Mouse (Mus musculus) gonadal fat pad, adult 2 months (tissue): ENCODE data around the gene Poc1b. TPM values are rescaled to one million over a fixed set of nuclear protein-coding genes. Genes with fewer than 3 reads are reported as not detected.
A peak's percentile ranks its signal among the peaks of the same experiment; 100 is the strongest.
"Not testable (repeated sequence)": the region's sequence is repeated elsewhere in the genome, so short reads cannot be mapped to it uniquely, and the experiment has no call there.

ENCODE experiments used
- DNase-seq: peaks from one replicate; pipeline ENCODE4 v3.0.0-alpha.2; 2012; ENCODE audit warnings: low read depth
- polyA plus RNA-seq: library from polyadenylated mRNA; depleted of rRNA; stranded (reverse); fragments of >200 nt; gene quantifications from 2 replicates; pipeline ENCODE4 v1.2.3, GENCODE M21; 2012

Gene Poc1b
- polyA plus RNA-seq, 1 experiment: 5.3 TPM

DNA sequence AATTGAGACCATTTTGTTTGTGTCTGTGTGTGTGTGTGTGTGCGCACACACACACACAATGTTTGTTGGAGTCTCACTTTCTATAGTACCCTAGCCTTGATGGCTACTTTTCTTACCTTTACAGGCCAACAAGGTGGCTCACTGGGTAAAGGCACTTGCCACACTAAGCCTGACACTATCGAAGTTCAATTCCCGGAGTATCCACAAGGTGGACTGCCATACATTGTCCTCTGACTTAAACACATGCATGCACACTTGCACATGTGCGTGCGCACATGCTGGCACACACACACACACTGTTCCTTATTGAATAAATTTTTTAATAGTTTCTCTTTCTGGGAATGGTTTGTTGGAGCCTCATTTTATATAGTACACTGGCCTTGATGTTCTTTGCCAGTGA, 50.0 kb downstream of the Poc1b start:
- no peak for DNase-seq

DNA sequence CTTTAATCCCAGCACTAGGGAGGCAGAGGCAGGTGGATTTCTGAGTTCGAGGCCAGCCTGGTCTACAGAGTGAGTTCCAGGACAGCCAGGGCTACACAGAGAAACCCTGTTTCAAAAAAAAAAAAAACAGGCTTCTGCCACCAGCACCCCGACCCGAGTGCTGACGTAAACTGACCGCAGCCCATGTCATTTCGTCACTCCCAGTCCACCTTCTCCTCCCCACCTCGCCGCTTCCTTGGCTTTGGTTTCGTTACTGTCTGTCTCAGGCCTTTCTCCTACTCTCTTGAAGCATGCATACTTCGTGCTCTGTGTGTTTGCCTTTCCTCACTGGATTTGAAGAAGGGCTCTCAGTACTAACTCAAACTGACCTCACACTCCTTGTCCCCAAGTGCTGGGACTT, 50.9 kb downstream of the Poc1b start:
- DNase-seq: not testable (repeated sequence)

DNA sequence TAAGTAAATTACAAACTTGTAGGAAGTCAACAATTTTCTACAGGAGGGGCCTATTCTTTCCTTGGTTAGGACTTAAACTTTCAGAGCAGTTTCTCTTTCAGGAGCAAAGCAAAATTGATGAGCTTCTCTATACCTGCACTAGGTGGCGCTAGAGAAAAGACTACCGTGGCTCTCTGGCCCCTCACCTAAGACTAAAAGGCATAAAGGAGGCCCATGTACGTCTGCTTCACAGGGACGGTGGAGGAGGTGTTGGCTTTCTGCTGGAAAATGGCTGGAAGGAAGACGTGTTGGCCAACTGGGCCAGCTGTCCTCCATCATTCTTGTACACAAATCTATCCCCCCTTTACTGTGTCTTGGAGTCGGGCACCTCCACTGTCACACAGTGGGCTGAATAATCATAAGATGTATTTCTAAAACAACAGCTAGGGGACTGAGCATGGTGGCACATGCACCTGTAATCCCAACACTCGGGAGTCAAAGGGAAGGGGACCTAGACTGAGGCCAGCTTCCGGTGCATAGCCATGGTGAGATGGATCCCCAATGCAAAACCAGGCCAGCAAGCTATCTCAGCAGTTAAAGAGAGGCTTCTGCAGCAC, 55.2 kb downstream of the Poc1b start:
- no peak for DNase-seq

DNA sequence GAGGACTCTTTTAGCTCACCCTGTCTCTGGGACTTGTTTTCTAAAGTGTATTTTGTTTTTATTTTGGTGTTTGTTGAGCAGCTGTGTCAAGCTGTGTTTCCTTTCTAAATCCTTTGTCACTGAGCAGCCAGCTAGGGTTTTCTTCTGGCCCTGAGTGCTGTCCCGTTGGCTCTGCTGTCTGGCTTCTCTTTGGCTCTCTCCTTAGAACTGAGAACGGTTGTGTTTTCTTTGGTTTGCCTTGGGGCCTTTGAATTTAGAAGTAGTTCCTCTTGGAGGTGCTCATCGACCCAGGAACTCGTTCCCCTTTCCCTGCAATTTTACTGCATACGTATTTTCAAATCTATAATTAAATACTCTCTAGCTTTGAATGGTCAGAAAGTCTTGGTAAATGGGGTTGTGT, 56.2 kb downstream of the Poc1b start:
- no peak for DNase-seq

DNA sequence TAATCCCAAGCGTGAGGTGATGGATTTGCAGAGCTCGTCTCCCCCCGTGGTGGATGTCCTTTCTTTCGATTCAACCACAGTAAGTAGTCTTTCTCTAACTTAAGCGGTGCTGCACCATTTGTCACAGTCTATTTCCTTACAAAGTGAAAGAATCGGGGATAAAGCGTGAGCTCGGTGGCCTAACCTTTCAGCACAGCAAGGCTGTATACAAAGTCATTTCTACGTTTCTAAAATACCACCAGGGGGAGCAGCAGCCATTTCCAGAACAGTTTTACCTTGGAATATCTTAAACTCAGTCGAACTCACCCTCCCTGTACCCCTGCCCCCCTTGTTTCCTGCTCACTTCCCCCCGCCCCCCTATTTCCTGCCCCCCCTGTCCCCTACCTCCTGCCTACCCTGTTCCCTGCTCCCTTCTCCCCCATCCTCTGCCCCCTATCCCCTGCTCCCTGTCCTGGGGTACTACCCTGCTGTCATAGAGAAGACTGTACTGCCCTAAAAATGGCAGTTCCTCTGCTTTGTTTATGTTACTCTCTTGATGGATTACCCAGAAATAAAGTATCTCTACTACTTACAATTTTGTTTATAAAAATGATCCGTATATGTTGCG, 58.1 kb downstream of the Poc1b start:
- no peak for DNase-seq

DNA sequence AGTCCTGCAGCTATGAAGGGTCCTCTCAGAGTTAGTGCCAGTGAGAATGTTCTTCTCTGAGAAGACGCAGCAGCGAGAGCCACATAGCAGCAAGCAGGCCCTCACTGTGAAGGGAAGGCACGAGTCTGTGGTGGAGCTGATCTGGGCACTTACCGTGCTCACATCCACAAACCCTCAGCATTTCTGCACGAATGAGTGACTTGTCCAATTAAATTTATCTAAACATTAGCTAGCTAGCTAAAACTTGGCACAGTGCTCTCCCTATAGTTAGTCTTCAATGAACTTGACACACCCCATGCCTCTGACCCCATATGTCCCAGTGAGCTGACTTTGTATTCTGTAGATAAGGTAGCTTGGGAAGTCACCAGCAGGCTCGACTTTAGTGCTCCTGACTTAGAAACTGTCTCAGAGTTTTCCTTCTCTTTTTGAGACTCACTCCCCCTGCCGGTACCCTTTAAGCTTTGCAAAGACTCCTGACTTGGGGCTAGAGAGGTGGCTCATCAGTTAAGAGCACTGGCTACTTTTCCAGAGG, 59.0 kb downstream of the Poc1b start:
- no peak for DNase-seq

DNA sequence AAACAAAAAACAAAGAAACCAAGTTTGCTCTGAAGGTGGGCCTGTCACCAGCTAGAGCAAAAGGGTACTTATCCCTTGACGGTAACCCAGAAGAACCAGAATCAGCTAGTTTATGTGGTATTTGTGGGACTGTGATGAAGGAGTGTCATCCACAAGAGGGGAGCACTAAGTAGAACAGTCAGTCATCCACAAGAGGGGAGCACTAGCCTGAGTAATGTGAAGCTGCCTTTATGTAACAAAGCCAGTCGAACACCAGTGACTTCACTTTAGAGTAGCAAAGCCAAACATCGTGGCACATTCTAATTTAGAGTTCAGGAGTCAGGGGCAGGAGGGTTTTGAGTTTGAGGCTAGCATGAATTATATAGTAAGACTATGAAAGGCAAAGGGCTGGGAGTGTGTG, 59.6 kb downstream of the Poc1b start:
- DNase-seq: no peak

DNA sequence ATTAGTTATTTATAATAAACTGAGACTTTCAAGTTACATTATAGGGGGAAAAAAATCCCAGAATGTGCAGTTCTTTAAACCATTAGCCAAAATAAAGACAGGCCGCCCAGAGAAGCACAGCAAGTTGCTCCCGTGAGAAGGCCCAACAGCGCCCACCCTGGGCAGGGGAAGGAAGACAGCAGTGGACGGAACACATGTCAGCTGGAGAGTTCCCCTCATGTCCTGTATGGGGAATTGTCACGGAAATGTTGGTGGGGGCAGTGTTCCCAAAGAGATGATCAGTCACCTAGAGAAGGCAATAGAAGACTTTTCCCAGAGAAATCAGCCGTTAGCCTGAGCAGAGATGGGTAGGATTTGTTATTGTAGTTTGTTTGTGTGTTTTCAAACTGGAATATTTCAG, 61.6 kb downstream of the Poc1b start:
- no peak for DNase-seq

DNA sequence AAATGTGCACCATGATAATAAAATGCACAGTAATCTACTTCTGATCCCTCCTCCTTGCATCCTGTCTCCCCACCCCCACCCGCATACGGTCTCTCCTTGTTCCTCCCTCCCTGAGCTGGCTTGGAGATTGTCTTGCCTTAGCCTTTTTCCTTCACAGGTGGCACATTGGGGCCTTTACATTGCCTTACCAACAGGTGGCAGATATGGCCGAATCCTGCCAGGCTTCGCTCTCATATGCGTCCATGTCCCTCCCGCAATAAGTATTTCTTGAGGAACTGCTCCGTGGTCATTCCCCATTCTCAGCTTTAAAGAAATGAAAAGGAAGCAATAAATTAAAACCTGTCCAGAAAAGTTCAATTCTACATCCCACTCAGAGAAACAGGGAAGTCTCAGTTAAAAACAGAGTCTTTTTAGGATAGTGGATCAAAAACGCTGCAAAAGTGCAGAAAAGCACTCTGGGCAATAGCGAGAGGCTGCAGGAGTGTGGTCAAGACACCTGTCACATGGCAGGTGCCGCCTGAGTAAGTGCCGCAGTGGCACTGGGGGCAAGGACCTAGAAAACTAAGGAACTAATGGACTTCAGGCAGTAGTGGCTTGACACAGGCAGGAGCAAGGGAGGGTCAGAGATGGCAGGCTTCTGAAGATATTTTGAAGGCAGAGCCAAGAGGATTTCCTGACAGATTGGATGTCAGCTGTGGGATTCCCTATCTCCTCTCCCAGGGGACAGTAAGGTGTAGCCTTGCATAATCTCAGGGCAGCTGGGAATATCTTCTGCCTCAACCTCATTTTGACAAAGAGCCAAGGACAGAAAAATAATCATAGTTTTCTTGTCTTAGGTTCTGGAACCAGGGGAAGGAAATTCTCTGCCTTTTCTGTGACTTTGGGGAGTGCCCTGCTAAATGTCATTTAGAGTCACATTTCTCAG, 62.3 kb downstream of the Poc1b start:
- no peak for DNase-seq

DNA sequence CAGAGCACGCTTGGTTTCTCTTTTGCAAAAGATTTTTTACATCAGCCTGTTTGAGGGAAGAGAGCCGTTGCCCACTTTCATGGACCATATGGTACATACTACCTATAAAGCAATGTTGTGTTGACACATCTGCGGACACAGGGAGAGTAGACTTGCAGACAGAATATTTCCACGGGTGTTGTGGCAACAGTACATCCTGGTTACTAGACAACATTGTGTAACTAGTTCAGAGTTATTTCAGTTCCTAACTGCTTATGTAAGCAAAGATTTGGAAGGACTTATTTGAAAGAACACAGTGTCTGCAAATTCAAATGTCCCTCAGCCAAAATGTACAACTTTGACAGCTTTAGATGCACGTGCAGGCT, 62.9 kb downstream of the Poc1b start:
- peak; percentile 36 for DNase-seq

DNA sequence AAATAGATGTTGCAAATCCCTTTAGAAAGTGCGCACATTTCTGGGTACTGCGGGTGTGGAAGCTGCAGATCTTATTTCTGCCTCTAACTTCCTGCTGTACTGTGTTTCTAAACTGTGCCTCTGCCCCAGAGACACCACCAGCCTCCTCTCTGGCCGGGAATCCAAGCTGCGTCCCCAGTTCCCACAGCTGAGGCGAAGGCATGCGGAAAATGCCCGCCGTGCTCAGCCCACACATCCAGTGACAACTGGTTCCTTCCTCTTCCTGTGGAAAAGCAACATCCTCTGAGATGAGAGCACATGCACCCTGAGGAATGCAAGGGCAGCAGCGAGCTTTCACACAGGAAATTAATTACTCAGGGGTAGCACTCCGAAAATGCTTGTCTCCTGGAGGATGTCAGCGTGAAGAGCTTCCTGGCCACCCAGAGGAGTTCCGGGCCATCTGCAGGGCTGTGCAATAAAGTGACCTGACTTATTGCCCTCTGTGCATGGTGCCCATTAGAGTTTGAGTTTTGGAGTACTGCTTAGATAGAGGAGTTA, 65.2 kb downstream of the Poc1b start:
- DNase-seq: no peak

DNA sequence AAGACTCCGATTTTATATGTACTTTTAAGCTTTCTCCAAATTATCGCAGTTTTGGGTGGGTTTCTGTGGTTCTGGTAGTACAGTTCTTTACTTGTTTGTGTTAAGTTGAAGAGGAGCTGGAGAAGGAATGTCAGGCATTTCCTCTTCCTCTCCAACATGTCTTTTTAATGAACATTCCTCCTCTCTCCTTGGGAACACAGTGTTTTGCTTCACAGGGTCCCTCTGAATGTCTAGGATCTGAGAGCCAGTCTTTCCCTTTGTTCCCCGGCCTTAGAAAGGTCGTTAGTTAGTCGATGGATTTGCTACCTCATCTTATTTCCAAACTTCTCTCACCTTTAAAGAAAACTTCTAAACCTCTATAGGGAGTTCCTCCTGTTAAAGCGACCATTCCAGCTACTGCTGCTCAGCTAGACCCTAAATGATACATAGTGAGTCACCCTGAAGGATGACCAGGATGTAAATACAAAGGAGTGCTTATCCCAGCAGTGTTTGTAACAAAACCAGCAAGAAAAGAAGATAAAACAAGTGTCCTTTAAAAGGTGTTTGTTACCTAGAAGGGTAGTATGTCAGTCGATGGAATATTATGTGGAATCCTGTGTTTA, 66.2 kb downstream of the Poc1b start:
- no peak for DNase-seq

DNA sequence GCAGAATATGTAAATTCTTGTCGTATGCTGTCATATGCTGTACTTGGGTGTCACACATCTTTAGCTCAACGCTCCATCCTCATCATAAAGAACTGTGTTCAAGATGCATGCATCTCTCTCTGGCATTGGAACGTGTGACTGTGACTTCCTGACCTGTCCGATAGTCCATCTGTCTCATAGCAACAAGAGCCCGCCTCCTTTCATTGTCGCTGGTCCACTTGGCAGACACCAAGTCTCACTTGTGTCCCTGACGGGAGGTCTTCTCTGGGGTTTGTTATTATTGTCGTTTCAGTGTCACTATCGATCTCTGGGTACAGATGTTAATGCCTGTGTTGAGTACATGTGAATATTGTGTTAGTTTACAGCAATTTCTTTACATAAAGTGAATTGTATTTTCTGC, 70.1 kb downstream of the Poc1b start:
- DNase-seq: no peak

DNA sequence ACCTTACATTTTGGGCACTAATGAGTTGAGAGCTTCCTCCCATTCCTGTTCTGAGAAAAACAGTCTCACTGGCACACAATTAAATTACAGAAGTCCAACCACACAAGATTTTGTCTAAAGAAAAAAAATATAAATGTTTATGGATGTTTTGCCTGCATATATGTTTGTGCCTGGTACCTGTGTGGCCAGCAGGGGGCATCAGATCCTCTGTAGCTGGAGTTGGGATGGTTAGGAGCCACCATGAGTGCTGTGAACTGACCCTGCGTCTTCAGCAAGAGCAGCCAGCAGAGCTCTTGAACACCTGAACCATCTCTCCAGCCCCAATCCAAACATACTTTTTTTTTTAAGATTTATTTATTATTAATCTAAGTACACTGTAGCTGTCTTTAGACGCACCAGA, 71.3 kb downstream of the Poc1b start:
- no peak for DNase-seq

DNA sequence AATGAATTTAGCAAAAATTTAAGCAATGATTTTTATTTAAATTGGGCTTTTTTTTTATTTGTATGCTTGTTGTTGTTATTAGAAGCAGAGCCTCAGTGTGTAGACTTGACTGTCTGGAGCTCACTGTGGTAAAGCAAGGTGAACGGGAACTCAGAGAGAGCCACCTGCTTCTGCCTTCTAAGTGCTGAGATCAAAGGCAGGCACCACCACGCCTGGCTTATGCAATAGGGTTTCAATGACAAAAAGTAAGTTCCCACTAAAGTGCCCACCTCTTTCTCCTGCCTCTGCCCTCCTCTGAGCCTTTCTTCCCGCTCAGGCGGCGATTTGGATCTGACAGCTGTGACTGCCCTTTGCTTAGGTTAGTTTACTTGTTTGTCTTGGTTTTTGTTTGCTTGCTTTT, 72.3 kb downstream of the Poc1b start:
- DNase-seq: no peak

DNA sequence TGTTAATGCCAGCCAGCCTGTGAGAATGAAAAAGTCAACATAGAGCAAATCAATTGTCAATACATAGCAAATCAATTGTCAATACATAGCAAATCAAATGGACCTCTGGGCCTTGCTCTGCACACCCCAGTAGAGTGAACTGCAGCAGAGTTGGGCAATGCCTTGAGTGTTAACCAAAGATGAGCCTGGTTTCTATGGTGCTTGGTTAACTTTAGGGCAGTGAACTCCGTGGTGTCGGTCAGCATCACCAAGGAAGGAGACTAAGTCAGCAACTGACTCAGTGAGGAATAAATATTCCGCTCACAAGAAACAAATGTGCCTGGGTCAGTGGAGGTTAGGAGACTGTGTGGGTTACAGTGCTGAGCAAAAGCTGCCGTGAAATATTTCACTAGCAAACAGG, 72.7 kb downstream of the Poc1b start:
- DNase-seq: no peak

DNA sequence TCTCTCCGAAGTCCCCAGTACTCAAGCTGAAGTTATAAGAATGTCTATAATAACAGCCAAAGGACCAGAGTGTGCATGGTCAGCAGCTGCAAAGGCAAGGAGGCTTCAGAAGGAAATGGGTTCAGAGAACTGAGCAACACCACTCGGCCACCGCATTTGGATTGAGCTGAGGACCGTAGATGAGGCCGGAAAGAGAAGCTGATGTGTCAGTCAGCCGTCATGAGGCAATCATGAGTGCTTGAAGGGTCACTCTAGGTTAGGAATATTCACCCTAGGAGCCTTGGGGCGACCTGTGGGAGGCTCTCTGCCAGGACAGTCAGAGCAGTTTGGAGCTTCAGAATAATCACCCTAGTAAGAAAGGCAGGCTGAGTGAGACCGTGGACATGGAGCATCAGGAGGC, 74.7 kb downstream of the Poc1b start:
- no peak for DNase-seq

DNA sequence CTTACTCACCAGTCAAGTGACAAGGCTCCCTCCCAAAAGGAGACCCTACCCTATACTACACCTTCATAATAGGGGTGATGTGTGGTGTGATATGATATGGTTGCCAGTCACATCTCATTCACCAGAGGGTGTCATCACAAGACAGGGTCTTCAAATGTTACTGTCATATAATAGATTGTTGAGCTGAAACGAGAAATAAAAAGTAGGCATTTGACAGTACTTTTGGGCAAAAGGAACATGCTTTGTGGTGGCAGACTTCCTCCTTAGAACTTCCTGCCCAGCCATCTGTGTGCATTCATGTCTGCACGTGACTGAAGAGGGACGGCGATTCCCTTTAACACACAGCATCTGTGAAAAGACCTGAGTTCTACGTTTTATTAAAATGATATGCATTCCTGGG, 75.3 kb downstream of the Poc1b start:
- DNase-seq: no peak

DNA sequence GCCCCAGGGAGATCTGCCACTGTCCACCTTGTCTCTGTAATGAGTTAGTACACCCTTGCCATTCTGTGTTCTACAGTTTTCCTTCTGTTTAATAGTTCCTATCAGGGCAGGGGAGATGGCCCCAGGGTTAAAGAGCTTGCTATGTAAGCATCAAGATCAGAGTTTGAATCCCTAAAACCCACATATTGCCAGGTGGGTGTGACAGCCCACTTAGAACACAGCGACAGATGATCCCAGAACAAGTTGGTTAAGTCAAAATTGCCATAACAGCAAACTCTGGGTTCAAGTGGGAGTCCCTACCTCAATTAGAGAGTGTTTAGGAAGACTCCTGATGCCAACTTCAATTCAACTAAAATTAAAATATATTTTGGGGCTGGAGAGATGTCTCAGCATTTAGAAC, 81.3 kb downstream of the Poc1b start:
- DNase-seq: no peak

DNA sequence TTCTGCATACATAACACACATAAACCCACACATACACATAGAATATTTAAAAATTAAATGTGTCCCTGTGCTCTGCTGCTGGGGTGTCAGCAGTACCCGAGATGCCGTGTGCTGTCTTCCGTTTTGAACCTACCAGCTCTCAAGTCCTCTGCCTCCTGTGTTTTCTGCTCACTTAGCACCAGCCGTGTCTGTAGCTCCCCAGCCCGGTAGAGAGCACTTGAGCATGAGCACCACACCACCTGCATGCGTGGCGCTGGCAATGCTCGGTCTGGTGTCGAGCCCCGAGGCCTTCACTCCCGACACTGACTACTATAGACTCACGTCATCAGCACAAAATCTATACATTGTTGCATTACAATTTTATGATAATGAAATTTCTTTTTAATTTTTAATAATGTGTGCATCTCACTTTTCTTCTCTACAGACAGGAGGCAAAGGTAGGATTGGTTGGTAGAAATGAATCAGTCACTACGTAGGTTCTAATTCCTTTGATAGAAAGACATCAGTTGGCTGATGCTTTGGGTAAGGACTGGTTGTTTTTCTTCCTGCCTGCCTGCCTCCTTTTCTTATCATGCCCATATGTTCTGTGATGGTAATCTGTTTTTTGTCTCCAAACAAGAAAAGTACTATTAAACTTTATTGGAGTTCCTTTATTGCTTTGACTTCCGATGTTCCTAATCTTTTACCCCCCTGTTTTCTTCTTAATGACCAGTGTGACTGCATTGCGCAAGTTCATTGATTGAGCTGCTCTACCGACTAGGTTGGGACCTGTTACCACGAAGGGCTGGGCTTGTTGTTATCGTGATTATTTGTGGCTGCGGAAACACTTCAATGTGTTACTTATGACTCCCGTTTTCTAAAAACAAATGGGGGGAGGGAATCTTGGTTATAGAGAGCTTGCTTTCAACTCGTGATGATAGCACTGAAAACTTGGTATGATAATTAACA, 82.1 kb downstream of the Poc1b start:
- no peak for DNase-seq

DNA sequence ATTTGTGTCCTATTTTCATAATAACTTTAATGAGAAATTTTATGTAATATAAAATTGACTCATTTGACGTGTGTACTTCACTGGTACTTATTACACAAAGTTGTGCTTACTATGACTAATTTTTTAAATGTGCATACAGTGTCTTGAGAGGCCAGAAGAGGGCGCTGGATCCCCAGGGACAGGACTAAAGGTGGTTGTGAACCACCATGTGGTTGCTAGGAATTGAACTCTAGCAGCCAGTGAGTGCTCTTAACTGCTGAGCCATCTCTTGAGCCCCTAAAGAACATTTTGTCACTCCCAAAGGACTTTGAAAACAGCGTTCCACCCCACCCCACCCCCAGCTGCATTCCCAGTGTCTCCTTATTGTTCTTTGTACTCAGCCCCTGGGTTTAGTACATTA, 84.0 kb downstream of the Poc1b start:
- DNase-seq: no peak
